Mouse (Mus musculus): ENCODE measurements at regions not wholly inside any gene's neighbourhood (a gene's known extent, or its start where the extent isn't known, plus 50 kb on each side); places are given as distances from the start of the nearest gene placed in this dataset.
"Not testable (repeated sequence)": the region's sequence is repeated elsewhere in the genome, so short reads cannot be mapped to it uniquely, and the experiment has no call there.

DNA sequence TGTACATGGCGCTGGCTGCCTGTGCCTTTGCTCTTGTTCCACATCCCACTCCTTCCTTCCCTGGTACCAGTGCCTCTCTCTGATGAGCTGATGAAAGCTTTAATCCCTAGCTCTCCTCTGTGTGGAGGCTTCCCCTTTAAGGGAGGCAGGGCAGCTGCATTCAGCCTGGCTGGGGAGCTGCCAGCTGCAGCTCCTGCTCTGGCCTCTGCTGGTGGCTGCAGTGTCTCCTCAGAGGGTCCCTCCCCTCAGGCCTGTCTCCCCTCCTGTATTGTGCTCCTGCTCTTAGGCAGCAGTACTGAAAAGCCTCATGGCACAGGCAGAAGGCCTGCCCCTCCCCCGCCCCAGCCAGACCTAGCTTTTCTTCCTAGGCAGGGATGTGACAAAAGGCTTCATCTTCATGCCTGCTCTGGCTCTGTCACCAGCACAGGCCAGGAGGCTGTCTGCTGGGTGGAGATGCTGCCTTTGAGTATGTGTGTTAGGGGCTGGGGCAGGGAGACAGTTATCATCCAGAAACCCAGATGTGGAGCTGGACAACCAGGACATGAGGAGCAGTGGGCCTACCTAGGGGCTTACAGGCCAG is 97.7 kb upstream of the Zcchc13 start:
- DNase-seq: not testable (repeated sequence)

DNA sequence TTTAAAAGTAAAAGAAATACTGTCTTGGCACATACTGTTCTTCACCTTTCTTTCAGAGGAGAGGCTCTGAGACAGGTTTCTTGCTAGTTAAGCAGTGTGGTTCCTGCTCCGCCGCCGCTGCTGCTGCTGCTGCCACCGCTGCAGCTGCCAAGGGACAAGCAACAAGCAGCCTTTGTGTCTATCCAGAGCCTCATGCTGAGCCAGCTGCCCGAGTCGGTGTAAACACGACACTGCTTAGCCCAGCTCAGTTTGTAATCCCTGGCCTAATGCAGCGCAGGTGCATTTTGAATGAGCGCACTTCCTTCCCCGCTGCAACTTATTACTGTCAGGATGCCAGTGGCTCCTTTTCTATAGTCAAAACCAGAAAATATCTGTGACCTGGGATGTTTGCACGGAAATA is 97.1 kb upstream of the Zcchc13 start:
- DNase-seq: no peak

DNA sequence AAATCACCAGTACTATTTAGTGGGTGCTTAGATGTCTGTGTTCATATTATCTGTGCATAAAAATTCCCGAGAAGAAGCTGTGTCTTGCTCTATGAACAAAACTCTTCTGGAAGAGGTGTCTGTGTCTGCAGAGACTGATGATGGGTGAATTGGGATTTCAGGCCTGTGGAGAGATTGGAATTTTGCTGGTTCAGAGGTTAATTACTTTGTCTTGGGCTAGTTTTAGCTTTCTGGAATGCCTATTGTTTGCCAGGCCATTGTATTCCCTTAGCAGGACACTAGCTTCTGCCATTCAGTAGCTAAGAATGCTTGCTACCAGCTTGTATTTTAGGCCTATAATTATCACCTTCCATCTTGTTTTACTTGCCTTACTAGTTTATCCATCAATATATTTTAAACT is 96.6 kb upstream of the Zcchc13 start:
- DNase-seq: no peak

DNA sequence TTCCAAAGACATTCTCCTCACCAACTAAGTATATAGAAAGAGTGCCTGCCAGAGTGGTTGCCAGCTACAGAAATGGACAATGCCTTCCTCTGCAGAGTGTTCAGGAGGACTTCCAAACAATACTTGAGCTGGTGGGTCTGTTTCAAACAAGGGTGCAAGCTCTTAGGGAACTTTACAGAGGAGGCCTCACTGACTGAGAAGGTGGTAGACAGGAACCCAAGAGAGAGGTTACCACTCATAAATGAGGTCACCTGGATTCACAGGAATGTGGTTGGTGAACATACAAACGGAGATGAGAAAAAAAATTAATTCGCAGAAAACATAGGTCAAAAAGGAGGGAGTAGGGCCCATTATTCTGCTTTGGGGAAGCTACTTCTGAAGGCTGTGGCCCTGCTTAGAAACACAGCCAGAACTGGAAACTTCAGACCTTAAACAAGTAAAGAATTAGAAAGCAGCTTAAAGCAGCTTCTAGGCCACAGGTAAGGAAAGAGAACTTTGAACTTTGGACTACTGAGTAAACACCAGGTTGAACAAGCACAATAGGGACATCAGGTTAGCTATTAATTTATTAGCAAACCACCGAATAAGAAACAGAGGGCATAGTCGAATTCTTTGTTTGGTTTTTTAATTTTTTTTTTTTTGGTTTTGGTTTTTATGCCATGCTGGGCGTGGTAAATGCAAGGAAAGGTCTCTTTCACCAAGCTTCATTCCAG is 83.7 kb upstream of the Zcchc13 start:
- no peak for DNase-seq

DNA sequence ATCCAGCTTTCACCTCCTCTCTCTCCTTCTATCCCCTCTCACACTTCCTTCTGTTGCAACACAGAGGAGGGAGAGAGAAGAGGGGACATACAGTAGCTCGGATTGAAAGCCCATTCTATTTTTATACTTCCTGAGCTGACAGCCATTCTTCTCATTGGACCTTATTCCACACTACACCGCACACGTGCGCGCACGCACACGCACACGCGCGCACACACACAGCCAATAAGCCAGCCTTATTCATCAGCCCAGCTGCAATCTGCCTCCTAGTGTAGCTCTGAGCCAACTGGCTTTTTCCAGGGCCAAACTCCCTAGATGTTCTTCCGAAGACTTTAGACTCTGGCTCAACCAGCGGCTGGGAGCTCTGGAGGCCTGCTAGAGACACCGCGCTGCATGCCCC is 79.1 kb upstream of the Zcchc13 start:
- no peak for DNase-seq

DNA sequence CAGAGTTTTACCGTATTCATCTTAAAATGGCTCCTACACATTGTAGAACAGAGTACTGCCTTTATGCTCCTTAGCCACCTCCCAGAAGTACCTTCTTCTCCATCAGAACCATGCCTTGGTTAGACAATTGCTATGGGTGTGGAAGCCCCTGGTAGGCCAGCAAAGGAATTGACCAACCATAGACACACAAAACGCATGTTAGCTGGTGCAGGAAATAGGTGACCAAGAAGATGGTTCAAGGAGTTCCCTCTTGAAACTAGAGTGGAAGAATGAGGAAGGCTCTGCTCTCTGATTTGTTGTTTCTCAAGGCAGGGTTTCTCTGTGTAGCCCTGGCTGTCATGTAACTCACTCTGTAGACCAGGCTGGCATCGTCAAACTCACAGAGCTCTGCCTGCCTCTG is 77.2 kb upstream of the Zcchc13 start:
- no peak for DNase-seq

DNA sequence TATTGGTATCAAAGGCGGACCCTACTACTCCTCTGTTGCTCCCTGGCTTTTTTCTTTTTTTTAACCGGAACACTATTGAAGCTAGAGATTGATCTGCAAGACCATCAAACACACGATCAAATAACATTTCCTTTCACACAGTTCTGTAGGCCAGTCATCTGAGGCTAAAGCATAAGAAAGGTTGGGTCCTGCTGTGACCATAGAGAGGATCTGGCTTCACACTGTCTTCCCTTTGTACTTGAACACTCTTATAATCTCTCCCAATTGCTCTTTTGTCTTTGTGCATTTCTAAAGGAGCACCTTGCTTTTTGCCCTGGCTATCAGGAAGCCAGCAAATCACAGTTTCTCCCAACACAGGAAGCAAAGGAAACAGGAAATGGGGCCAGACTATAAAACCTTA is 76.8 kb upstream of the Zcchc13 start:
- no peak for DNase-seq

DNA sequence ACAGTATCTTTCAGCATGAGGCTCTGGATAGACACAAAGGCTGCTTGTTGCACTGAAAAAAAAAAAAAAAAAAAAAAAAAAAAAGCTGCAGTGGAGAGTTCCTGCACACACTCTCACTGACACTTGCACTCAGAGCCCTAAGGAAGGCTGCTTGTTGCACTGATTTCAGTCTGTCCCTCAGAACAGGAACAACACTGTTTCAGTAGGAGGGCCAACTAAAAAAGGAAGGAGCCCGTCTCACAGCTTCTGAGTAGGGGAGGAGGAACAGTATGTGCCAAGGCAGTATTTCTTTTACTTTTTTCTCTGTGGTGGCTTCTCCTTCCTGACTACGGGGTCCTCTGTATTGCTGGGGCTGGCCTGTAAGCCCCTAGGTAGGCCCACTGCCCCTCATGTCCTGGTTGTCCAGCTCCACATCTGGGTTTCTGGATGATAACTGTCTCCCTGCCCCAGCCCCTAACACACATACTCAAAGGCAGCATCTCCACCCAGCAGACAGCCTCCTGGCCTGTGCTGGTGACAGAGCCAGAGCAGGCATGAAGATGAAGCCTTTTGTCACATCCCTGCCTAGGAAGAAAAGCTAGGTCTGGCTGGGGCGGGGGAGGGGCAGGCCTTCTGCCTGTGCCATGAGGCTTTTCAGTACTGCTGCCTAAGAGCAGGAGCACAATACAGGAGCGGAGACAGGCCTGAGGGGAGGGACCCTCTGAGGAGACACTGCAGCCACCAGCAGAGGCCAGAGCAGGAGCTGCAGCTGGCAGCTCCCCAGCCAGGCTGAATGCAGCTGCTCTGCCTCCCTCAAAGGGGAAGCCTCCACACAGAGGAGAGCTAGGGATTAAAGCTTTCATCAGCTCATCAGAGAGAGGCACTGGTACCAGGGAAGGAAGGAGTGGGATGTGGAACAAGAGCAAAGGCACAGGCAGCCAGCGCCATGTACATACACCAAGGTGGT is 75.1 kb upstream of the Zcchc13 start:
- DNase-seq: peak in 1 of 2 experiments; percentile 1

DNA sequence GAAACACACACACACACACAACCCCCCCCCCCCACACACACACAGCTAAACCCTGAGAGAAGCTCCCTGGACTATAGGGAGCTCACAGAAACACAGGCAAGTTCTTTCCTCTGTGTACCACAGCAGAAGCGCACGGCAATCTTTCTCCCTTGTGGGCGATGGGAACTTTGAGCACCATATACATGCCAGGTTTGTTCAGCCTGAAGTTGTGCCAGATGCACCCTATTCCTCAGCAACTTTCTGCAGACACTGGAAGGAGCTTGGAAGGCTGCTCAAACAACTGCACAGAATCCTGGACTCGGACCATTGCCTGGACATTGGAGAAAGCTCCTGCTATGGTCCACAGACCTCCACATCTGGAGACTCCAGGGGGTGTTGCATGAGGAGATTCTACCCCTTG is 74.3 kb upstream of the Zcchc13 start:
- no peak for DNase-seq

DNA sequence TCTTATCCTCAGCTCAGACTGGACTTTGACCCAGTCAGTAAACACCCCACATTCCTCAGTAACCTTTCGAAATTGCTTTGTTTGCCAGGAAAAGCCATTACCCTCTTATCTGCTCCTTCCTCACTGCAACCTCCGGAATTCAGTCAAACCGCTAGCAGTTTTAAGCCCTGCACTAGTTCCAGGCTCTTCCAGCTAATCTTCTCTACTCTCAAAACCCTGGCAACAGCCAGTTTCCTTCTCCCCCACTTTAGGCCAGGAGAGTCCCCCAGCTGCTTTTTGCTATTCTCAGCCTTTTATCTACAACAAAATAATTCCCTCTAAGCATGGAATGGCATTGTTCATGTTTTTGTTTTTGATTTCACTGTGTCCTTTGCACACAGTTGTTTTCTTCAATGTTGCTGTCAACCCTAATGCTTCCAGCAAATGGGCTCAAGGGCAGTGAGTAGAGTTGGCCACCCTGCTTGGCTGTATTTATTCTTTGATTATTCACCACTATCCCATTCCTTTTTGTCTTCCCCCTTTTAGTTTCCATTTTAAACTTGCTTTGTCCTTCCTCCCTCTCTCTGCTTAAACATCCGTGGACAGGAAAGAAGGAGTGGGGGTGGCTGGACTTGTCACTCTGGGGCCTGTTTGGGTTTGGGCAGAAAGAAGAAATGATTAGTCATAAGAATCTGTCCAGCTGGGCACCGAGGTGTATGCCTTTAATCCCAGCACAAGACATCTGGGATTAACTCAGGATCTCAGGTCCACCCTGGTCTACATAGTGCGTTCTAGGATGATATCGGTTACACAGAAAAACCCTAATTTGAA is 73.5 kb upstream of the Zcchc13 start:
- no peak for DNase-seq

DNA sequence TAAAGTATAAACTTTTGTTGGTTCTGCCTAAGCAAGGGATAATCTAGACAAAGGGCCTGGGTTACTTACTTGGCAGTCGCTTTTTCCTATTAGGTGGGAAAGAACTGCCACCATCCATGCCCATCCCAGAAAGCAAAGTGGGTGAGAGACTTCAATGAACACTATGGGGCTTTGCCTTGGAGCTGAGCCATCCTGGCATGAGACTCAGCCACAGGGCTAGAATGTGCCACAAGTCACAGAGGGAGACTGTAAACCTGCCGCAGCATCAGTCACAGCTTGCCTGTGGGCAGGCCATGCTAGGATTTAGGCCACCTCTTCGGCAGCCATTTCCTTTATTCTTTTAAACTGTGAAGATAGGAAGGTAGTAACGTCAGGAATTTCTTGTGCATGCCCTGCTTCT is 72.9 kb upstream of the Zcchc13 start:
- no peak for DNase-seq

DNA sequence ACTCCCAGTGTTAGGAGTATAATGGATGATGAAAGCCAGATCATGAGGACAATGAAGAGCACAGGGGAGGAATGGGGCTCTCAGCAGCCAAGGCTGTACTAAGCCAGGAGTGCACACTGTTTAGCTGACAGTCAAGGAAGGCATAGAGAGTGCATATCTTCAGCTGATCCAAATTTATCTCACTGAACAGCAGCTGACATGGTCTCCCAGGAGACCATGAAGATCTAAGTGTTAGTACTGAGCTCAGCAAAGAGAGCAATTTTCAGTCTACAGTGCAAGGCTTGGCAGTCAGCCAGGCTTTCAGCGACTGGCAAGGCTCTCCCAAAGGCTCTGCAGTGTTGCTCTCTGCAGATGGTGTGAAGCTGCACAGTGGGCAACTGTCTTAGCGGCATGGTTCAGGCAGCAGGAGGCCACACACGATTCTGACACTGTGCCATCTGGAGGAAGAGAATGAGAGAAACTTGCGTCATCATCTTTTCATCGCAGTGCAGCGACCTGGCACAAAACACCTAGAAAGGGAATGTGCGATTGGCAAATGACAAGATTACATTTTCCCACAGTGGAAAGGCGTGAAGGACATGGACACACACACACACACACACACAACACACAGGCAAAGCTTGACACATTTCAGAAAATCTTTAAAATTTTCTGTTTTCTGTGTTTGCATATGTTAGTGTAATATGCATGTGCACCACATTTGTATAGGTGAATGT is 66.7 kb upstream of the Zcchc13 start:
- DNase-seq: no peak

DNA sequence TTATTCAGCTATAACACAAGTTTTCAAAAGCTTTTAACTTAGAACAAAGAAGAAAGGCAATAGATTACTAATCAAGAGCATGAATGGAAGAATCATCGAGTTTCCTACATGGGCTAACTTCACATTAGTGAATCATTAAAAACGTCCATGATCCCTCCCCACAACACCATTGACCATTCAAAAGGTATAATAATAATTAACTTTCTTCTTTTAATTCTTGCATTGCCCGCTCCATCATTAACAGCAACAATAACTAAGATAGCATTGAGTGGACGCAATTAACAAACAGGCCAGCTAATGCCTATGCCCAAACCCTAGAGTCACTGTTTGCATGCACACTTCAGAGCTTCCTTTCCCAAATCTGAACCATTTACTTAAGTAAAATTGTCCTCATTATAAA is 57.0 kb upstream of the Zcchc13 start:
- DNase-seq: no peak

DNA sequence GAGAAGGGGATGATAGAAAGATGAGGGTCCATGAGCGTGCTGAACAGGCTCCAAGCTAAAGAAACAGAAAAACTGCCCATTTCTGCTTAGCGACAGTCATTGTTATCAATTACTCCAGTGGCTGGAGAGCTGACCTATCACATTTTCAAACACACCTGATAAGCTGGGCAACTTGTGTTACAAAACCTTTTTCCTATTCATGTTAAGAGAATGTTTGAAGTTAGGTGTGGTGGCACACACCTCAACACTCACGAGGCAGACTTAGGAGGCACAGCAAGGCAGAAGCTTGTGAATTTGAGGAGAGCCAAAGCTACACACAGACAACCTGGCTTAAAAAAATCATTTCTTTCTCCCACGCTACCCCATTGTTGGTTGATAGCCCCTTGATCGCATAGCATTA is 50.9 kb upstream of the Zcchc13 start:
- DNase-seq: no peak

Measured in B cell, adult 2 months (primary cell).